Mouse (Mus musculus): ENCODE data around the gene Cd48. TPM values are rescaled to one million over a fixed set of nuclear protein-coding genes. Genes with fewer than 3 reads are reported as not detected.
"Not testable (repeated sequence)": the region's sequence is repeated elsewhere in the genome, so short reads cannot be mapped to it uniquely, and the experiment has no call there.

Cd48 gene
- total RNA-seq (2021), result 1 to 10 TPM; 1.8 to 3.5 TPM
- long read RNA-seq, experiment 1, partial matches to known transcripts, result 0 of 2 reads
- long read RNA-seq, experiment 1, other reads (novel, unspliced or antisense), result 0 of 2 reads
- long read RNA-seq, experiment 2, partial matches to known transcripts, result 0 of 1 reads
- long read RNA-seq, experiment 2, other reads (novel, unspliced or antisense), result 0 of 1 reads

- no peak for DNase-seq
Measured at GRCm38 (mm10) chr1:171681531-171682299, at the start of gene Cd48. Gene Cd48, plus strand, starts transcription at chr1:171682009.

GRCm38 (mm10) chr1:171635696-171636095 is 46.1 kb upstream of the Cd48 start:
- DNase-seq, result no peak

- no peak for DNase-seq
Measured at GRCm38 (mm10) chr1:171637101-171637500, 44.7 kb upstream of the Cd48 start.

- no peak for DNase-seq
Measured at GRCm38 (mm10) chr1:171638686-171639085, 43.1 kb upstream of the Cd48 start.

- no peak for DNase-seq
Measured at GRCm38 (mm10) chr1:171640796-171641195, 41.0 kb upstream of the Cd48 start.

GRCm38 (mm10) chr1:171643612-171644011 is 38.2 kb upstream of the Cd48 start:
- no peak for DNase-seq

- DNase-seq, result no peak
Measured at GRCm38 (mm10) chr1:171646429-171646940, 35.3 kb upstream of the Cd48 start.

GRCm38 (mm10) chr1:171647716-171648115 is 34.1 kb upstream of the Cd48 start:
- no peak for DNase-seq

- DNase-seq, result no peak
Measured at GRCm38 (mm10) chr1:171648840-171649239, 33.0 kb upstream of the Cd48 start.

- DNase-seq, result no peak
Measured at GRCm38 (mm10) chr1:171652734-171653133, 29.1 kb upstream of the Cd48 start, which contains the start of gene Slamf7. Gene Slamf7, minus strand, starts transcription at chr1:171653035.

- peak in 1 of 2 experiments; percentile 9 for DNase-seq
Measured at GRCm38 (mm10) chr1:171658561-171658991, 23.2 kb upstream of the Cd48 start.

GRCm38 (mm10) chr1:171660423-171660822 is 21.4 kb upstream of the Cd48 start:
- DNase-seq, result no peak

- no peak for DNase-seq
Measured at GRCm38 (mm10) chr1:171661482-171661881, 20.3 kb upstream of the Cd48 start.

GRCm38 (mm10) chr1:171663757-171664156 is 18.1 kb upstream of the Cd48 start:
- DNase-seq, result no peak

GRCm38 (mm10) chr1:171666350-171666749 is 15.5 kb upstream of the Cd48 start:
- DNase-seq, result peak in 1 of 2 experiments; percentile 22

GRCm38 (mm10) chr1:171667160-171667559 is 14.6 kb upstream of the Cd48 start:
- DNase-seq, result no peak

- not testable (repeated sequence) for DNase-seq
Measured at GRCm38 (mm10) chr1:171672451-171672850, 9.4 kb upstream of the Cd48 start.

GRCm38 (mm10) chr1:171672854-171673475 is 8.8 kb upstream of the Cd48 start:
- DNase-seq, result no peak

GRCm38 (mm10) chr1:171674467-171674866 is 7.3 kb upstream of the Cd48 start:
- DNase-seq, result no peak

GRCm38 (mm10) chr1:171677721-171678120 is 4.1 kb upstream of the Cd48 start:
- DNase-seq, result no peak

GRCm38 (mm10) chr1:171681009-171681408 is 800 bp upstream of the Cd48 start:
- DNase-seq, result no peak

- DNase-seq, result no peak
Measured at GRCm38 (mm10) chr1:171684923-171685322, 3.1 kb downstream of the Cd48 start.

GRCm38 (mm10) chr1:171687320-171687719 is 5.5 kb downstream of the Cd48 start:
- no peak for DNase-seq
